Mouse (Mus musculus): ENCODE measurements around the gene Efcab1. TPM values are rescaled to one million over a fixed set of nuclear protein-coding genes. Genes with fewer than 3 reads are reported as not detected.
"Not testable (repeated sequence)": the region's sequence is repeated elsewhere in the genome, so short reads cannot be mapped to it uniquely, and the experiment has no call there.

Efcab1 gene
- not detected in 2 replicates for total RNA-seq (2017)

GRCm38 (mm10) chr16:14906393-14907100 lies at the start of gene Efcab1:
Efcab1 (plus strand) TSS chr16:14906606.
- ATAC-seq (ENCODE audit: extremely low read depth, insufficient number of reproducible peaks, low FRiP score, poor library complexity, severe bottlenecking): no peak

DNA sequence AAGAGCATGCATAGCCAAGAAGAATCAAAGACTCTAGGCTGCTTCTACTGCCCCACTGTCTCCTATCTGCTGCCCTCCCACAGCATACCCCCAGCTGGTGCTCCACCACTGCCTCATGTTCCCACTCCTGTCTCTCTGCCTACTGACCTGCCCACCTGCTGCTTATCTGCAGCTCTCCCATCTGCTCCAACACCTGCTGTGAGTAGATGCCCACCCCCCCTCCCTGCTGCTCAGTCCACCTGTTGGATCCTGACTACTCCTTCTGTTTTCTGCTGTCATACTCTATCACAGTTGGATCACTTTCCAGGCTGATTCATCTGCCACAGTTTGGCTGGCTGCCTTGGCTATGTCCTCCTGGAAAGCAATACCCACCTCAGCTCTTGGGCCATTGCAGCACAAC lies 47.0 kb upstream of the Efcab1 start:
- no peak for ATAC-seq (ENCODE audit: extremely low read depth, insufficient number of reproducible peaks, low FRiP score, poor library complexity, severe bottlenecking)

GRCm38 (mm10) chr16:14884916-14885315 lies 21.5 kb upstream of the Efcab1 start:
- ATAC-seq (ENCODE audit: extremely low read depth, insufficient number of reproducible peaks, low FRiP score, poor library complexity, severe bottlenecking): no peak

GRCm38 (mm10) chr16:14885372-14885771 lies 21.0 kb upstream of the Efcab1 start:
- no peak for ATAC-seq (ENCODE audit: extremely low read depth, insufficient number of reproducible peaks, low FRiP score, poor library complexity, severe bottlenecking)

DNA sequence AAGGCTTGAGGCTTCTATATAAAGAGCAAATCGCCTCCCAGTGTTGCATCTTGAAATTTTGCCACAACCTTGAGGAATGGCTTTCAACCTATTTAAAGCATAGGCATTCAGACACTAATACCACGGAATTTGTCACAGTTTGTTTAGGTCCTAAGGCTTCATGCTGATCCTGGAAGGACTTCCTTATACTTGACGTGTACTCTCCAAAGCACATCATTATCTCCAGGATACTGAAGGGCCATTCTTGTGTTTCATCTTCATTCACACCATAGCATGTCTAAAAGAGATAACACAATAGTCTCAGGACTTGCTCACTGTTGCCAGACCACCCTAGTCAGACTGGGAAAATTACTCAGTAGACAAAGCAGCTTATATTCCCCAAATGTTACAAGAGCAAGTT lies 13.9 kb upstream of the Efcab1 start:
- no peak for ATAC-seq (ENCODE audit: extremely low read depth, insufficient number of reproducible peaks, low FRiP score, poor library complexity, severe bottlenecking)

- no peak for ATAC-seq (ENCODE audit: extremely low read depth, insufficient number of reproducible peaks, low FRiP score, poor library complexity, severe bottlenecking)
Measured at GRCm38 (mm10) chr16:14893864-14894263, 12.5 kb upstream of the Efcab1 start.

DNA sequence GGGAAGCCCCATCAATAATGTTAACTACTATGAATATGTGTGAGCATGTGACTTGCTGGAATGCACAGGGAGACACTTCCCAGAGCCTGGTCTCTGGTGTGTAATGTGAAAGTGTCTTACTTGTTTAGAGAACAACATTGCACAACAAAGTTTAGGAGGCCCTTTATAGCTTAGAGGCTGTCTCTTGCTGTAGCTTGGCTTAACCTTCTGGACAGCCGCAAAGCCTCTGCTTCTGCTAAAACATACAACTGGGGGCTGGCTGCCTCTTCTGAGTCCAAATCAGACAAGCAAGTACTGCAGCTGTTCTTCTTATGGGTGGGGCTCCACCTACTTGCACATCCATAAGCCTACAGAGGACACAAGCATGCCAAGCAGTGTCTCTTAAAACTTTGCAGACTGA lies 11.7 kb upstream of the Efcab1 start:
- ATAC-seq (ENCODE audit: extremely low read depth, insufficient number of reproducible peaks, low FRiP score, poor library complexity, severe bottlenecking): no peak

- no peak for ATAC-seq (ENCODE audit: extremely low read depth, insufficient number of reproducible peaks, low FRiP score, poor library complexity, severe bottlenecking)
Measured at GRCm38 (mm10) chr16:14895543-14895942, 10.9 kb upstream of the Efcab1 start.

GRCm38 (mm10) chr16:14930711-14931110 lies 24.3 kb downstream of the Efcab1 start:
- ATAC-seq (ENCODE audit: extremely low read depth, insufficient number of reproducible peaks, low FRiP score, poor library complexity, severe bottlenecking): not testable (repeated sequence)

DNA sequence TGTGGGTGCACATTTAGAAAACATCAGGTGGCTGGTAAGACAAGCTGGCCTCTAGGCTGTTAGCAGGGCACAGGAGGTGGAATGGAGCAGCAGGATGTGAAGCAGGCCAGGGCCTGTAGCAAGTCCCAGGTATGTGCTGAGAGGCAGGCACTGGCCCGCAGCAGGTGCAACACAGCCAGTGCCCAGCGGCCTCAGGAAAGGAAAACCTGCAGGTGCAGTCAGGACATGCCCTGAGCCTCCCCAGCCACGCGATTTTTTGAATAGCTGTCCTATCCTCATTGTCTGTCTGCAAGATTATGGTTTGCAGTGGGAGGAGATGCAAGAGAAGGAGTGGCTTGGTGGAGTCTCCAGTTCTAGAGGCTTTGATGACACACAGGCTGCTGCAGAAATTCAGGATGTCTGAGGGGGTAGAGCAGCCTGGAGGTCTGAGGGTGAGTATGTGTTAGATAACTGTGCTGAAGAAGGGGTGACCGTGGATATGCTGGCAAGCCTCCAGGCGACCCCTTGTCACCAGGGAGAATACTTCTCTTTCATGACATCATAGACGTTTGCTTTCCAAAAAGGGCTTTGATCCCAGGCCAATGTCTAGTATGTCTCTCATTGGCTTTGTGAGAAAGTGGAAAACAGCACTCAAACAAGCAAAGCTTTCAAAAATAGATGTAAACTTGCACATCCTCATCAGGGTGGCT lies 30.2 kb downstream of the Efcab1 start:
- not testable (repeated sequence) for ATAC-seq (ENCODE audit: extremely low read depth, insufficient number of reproducible peaks, low FRiP score, poor library complexity, severe bottlenecking)

- ATAC-seq (ENCODE audit: extremely low read depth, insufficient number of reproducible peaks, low FRiP score, poor library complexity, severe bottlenecking): no peak
Measured at GRCm38 (mm10) chr16:14939552-14939951, 33.1 kb downstream of the Efcab1 start.

- ATAC-seq (ENCODE audit: extremely low read depth, insufficient number of reproducible peaks, low FRiP score, poor library complexity, severe bottlenecking): no peak
Measured at GRCm38 (mm10) chr16:14939994-14940715, 33.7 kb downstream of the Efcab1 start.

GRCm38 (mm10) chr16:14940898-14941297 lies 34.5 kb downstream of the Efcab1 start:
- ATAC-seq (ENCODE audit: extremely low read depth, insufficient number of reproducible peaks, low FRiP score, poor library complexity, severe bottlenecking): no peak

GRCm38 (mm10) chr16:14943530-14943929 lies 37.1 kb downstream of the Efcab1 start:
- ATAC-seq (ENCODE audit: extremely low read depth, insufficient number of reproducible peaks, low FRiP score, poor library complexity, severe bottlenecking): no peak

DNA sequence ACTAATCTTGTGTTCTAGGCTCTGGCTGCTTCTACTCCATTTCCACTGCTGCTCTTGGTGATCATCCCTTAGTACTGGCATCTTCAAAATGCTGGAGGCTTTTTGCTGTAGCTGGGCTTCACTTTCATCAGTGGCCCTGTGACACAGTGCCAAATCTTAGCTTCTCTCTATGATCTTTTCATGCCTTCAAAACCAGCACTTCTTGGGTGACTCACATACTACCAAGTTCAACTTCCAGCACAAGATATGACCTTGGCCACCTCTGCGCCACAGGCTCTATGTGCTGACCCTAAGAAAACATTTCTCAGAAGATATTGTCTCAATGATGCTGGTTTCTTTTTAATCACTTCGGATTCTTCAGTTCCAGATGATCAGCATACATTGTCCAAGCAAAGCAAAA lies 41.2 kb downstream of the Efcab1 start:
- not testable (repeated sequence) for ATAC-seq (ENCODE audit: extremely low read depth, insufficient number of reproducible peaks, low FRiP score, poor library complexity, severe bottlenecking)

DNA sequence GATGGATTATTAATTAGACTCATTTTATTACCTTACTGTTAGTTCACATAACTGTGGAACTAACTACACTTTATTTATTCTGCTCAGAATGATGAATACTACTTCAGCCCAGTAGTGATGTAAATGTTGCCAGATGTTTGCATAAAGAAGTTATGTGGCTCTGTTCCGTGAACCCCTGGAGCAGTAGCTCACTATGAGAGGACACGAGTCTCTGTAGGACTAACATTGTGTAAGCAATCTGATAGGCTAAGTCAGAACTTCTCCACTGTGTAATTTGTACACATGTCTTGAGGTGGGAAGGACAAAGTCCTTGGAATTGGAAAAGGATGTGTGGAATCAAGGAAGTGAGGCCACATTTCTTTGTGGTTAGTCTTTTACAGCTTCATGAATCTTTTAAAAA lies 45.5 kb downstream of the Efcab1 start:
- no peak for ATAC-seq (ENCODE audit: extremely low read depth, insufficient number of reproducible peaks, low FRiP score, poor library complexity, severe bottlenecking)

DNA sequence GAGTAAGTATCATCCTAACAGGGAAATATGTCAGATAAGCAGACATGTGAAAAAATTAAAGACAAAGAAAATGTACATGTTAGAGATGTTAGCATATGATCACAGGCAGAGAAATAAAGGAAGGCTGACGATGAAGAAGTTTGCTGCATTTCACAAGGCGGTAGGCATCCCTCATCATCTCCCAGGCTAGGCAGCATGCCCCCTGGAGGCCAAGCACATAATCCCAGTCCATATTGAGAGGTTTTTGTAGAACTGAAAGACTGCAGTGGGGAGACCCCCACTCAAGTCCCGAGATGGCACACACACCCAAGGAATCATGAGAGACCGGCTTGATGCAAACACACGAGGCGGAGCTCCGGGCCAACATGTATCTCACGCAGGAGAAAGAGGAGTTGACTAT lies 53.3 kb downstream of the Efcab1 start:
- no peak for ATAC-seq (ENCODE audit: extremely low read depth, insufficient number of reproducible peaks, low FRiP score, poor library complexity, severe bottlenecking)

DNA sequence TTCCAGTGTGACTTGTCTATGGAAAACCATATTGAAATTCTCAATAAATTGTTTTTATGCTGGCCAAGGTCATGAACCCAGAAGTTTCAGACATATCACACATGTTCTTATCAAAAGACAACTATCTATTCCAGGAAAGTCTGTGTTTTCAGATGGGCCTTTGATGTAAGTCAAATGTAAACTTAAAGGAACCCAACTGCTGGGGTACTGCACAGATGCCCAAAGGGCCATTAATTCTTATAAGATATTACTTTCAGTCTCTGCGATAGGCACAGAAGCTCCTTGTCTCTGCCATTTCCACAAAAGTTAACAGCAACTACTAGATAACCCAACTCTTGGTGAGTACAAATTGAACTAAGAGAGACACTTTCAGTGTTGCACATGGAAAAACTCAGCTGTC lies 67.3 kb downstream of the Efcab1 start:
- no peak for ATAC-seq (ENCODE audit: extremely low read depth, insufficient number of reproducible peaks, low FRiP score, poor library complexity, severe bottlenecking)

GRCm38 (mm10) chr16:14979228-14979627 lies 72.8 kb downstream of the Efcab1 start:
- no peak for ATAC-seq (ENCODE audit: extremely low read depth, insufficient number of reproducible peaks, low FRiP score, poor library complexity, severe bottlenecking)

Measured in neutrophil, adult 5-6 weeks (primary cell).